Mouse (Mus musculus): ENCODE measurements around the gene Gper1.
A peak's percentile ranks its signal among the peaks of the same experiment; 100 is the strongest.

GRCm38 (mm10) chr5:139382760-139383159 is 40.2 kb upstream of the Gper1 start:
- TF ChIP-seq POLR2A (IDR thresholded peaks at IDR 0.05; ENCODE audit: borderline replicate concordance, control insufficient read depth, low read depth, low read length) (peak; percentile 58; the same call in 1 of the 2 replicates), CTCF (IDR thresholded peaks at IDR 0.05; ENCODE audit: control insufficient read depth, insufficient read depth, low read length) (no peak)
